Mouse (Mus musculus) embryonic facial prominence, embryonic 15.5 days (tissue): ENCODE results near the gene Efnb1. TPM values are rescaled to one million over a fixed set of nuclear protein-coding genes. Genes with fewer than 3 reads are reported as not detected.

ENCODE experiments used
- ATAC-seq: fragments of 200-750 bp; cut with Nextera tagmentation; 2 replicates; pipeline ENCODE4 v1.8.0; 2017; ENCODE audit warnings: low read depth, moderate TSS enrichment; ENCODE audit not compliant: insufficient number of reproducible peaks, low FRiP score, low TSS enrichment
- H3K27ac ChIP-seq: fragments of 300-500 bp; sonication (generic); replicated peaks from 2 replicates; pipeline ENCODE4 v1.5.1; 2015; ENCODE audit warnings: mild to moderate bottlenecking, inconsistent platforms
- H3K27me3 ChIP-seq: fragments of 300-500 bp; sonication (generic); 2 replicates; pipeline ENCODE4 v1.6.1; 2015; ENCODE audit warnings: inconsistent platforms
- H3K36me3 ChIP-seq: fragments of 300-500 bp; sonication (generic); 2 replicates; pipeline ENCODE4 v1.6.1; 2015; ENCODE audit warnings: mild to moderate bottlenecking, inconsistent platforms
- H3K4me1 ChIP-seq: fragments of 300-500 bp; sonication (generic); 2 replicates; pipeline ENCODE4 v1.6.1; 2015; ENCODE audit warnings: inconsistent platforms
- H3K4me2 ChIP-seq: fragments of 300-500 bp; sonication (generic); replicated peaks from 2 replicates; pipeline ENCODE4 v1.6.1; 2015; ENCODE audit warnings: mild to moderate bottlenecking, inconsistent platforms
- H3K4me3 ChIP-seq: fragments of 300-500 bp; sonication (generic); replicated peaks from 2 replicates; pipeline ENCODE4 v1.5.1; 2015; ENCODE audit warnings: mild to moderate bottlenecking, inconsistent platforms
- H3K9ac ChIP-seq: fragments of 300-500 bp; sonication (generic); 2 replicates; pipeline ENCODE4 v1.6.1; 2015; ENCODE audit warnings: inconsistent platforms
- H3K9me3 ChIP-seq: fragments of 300-500 bp; sonication (generic); replicated peaks from 2 replicates; pipeline ENCODE4 v1.6.1; 2016; ENCODE audit warnings: inconsistent platforms
- WGBS: fragments of 180-500 bp; shearing (Covaris S2); methylation state at CpG from one replicate; pipeline ENCODE4 v1.1.7; 2015; 5-methylcytosine and 5-hydroxymethylcytosine counted together
- polyA plus RNA-seq: library from polyadenylated mRNA; unstranded; fragments of >200 nt; fragmentation: Nextera tagmentation; extraction: Ambion mirVana; gene quantifications from 2 replicates; pipeline ENCODE4 v1.2.1, GENCODE M21; 2015

Efnb1 gene
- polyA plus RNA-seq, 1 experiment from 2014 or later: 52.8 TPM

- H3K27me3 ChIP-seq: peaks cover 10% of the 10 kb centered on the region
- no peak for ATAC-seq
- peaks cover 4% of the 10 kb centered on the region; the same call in 1 of the 2 replicates for H3K4me1 ChIP-seq
- no peaks in the 10 kb centered on the region for H3K9me3 ChIP-seq
- no peak overlapping the region for H3K27ac ChIP-seq
- WGBS: 86% methylated on average over 5 of the region's 5 CpGs
- H3K9ac ChIP-seq: no peak overlapping the region
- no peak overlapping the region for H3K4me3 ChIP-seq
- no peak overlapping the region for H3K4me2 ChIP-seq
- no peaks in the 10 kb centered on the region for H3K36me3 ChIP-seq
Measured at GRCm38 (mm10) chrX:99154358-99154757, 18.4 kb downstream of the Efnb1 start.

- H3K4me2 ChIP-seq: no peak overlapping the region
- no peaks in the 10 kb centered on the region for H3K9me3 ChIP-seq
- H3K4me3 ChIP-seq: no peak overlapping the region
- no peaks in the 10 kb centered on the region for H3K36me3 ChIP-seq
- WGBS: 76% methylated on average over 8 of the region's 8 CpGs
- H3K27me3 ChIP-seq: peaks cover 14% of the 10 kb centered on the region
- H3K27ac ChIP-seq: no peak overlapping the region
- no peak for ATAC-seq
- H3K9ac ChIP-seq: no peak overlapping the region
- H3K4me1 ChIP-seq: no peaks in the 10 kb centered on the region
Measured at GRCm38 (mm10) chrX:99159020-99159419, 23.1 kb downstream of the Efnb1 start.

GRCm38 (mm10) chrX:99164111-99164510, 28.2 kb downstream of the Efnb1 start:
- peaks cover 14% of the 10 kb centered on the region; the same call in 1 of the 2 replicates for H3K27me3 ChIP-seq
- no peak for ATAC-seq
- no peaks in the 10 kb centered on the region for H3K36me3 ChIP-seq
- H3K4me2 ChIP-seq: no peak overlapping the region
- no peaks in the 10 kb centered on the region for H3K4me1 ChIP-seq
- no peak overlapping the region for H3K9ac ChIP-seq
- H3K4me3 ChIP-seq: no peak overlapping the region
- WGBS: 73% methylated on average over 2 of the region's 2 CpGs
- H3K9me3 ChIP-seq: no peaks in the 10 kb centered on the region
- no peak overlapping the region for H3K27ac ChIP-seq

GRCm38 (mm10) chrX:99164855-99165368, 29.0 kb downstream of the Efnb1 start:
- no peak for ATAC-seq
- H3K27me3 ChIP-seq: peaks cover 17% of the 10 kb centered on the region; the same call in 1 of the 2 replicates

GRCm38 (mm10) chrX:99167014-99167413, 31.1 kb downstream of the Efnb1 start:
- WGBS: 56% methylated on average over 1 of the region's 1 CpGs
- no peak for ATAC-seq
- no peak overlapping the region for H3K27ac ChIP-seq

More at GRCm38 (mm10) chrX:99164855-99165368, 29.0 kb downstream of the Efnb1 start:
- no peak overlapping the region for H3K4me2 ChIP-seq
- H3K9me3 ChIP-seq: no peaks in the 10 kb centered on the region
- H3K4me3 ChIP-seq: no peak overlapping the region
- H3K36me3 ChIP-seq: no peaks in the 10 kb centered on the region
- H3K9ac ChIP-seq: no peak overlapping the region
- H3K4me1 ChIP-seq: no peaks in the 10 kb centered on the region
- 61% methylated on average over 4 of the region's 4 CpGs for WGBS
- no peak overlapping the region for H3K27ac ChIP-seq

GRCm38 (mm10) chrX:99167550-99167949, 31.6 kb downstream of the Efnb1 start:
- no peak for ATAC-seq
- Histone ChIP-seq H3K4me1 (no peaks in the 10 kb centered on the region), H3K9me3 (no peaks in the 10 kb centered on the region), H3K4me3 (no peak overlapping the region), H3K27ac (no peak overlapping the region), H3K4me2 (no peak overlapping the region), H3K9ac (no peak overlapping the region), H3K27me3 (peaks cover 20% of the 10 kb centered on the region), H3K36me3 (no peaks in the 10 kb centered on the region)
- 52% methylated on average over 7 of the region's 7 CpGs for WGBS

More at GRCm38 (mm10) chrX:99167014-99167413, 31.1 kb downstream of the Efnb1 start:
- Histone ChIP-seq H3K9me3 (no peaks in the 10 kb centered on the region), H3K4me3 (no peak overlapping the region), H3K36me3 (no peaks in the 10 kb centered on the region), H3K27me3 (peaks cover 20% of the 10 kb centered on the region), H3K9ac (no peak overlapping the region), H3K4me2 (no peak overlapping the region), H3K4me1 (no peaks in the 10 kb centered on the region)

GRCm38 (mm10) chrX:99172301-99172700, 36.4 kb downstream of the Efnb1 start:
- Histone ChIP-seq H3K9me3 (no peaks in the 10 kb centered on the region), H3K36me3 (no peaks in the 10 kb centered on the region), H3K27ac (no peak overlapping the region), H3K9ac (no peak overlapping the region), H3K27me3 (peaks cover 18% of the 10 kb centered on the region), H3K4me2 (no peak overlapping the region), H3K4me3 (no peak overlapping the region), H3K4me1 (no peaks in the 10 kb centered on the region)
- 42% methylated on average over 5 of the region's 5 CpGs for WGBS
- no peak for ATAC-seq

- Histone ChIP-seq H3K36me3 (no peaks in the 10 kb centered on the region), H3K9ac (no peak overlapping the region), H3K4me2 (no peak overlapping the region), H3K27ac (no peak overlapping the region), H3K4me1 (no peaks in the 10 kb centered on the region), H3K4me3 (no peak overlapping the region), H3K9me3 (no peaks in the 10 kb centered on the region), H3K27me3 (peaks cover 10% of the 10 kb centered on the region; the same call in 1 of the 2 replicates)
- ATAC-seq: peak; percentile 54; the same call in 1 of the 2 replicates
- WGBS: 59% methylated on average over 9 of the region's 9 CpGs
Measured at GRCm38 (mm10) chrX:99185081-99185596, 49.2 kb downstream of the Efnb1 start.

- Histone ChIP-seq H3K27me3 (peaks cover 12% of the 10 kb centered on the region; the same call in 1 of the 2 replicates), H3K4me2 (no peak overlapping the region), H3K9ac (no peak overlapping the region), H3K27ac (no peak overlapping the region), H3K4me1 (no peaks in the 10 kb centered on the region), H3K36me3 (no peaks in the 10 kb centered on the region), H3K4me3 (no peak overlapping the region), H3K9me3 (no peaks in the 10 kb centered on the region)
- 48% methylated on average over 10 of the region's 10 CpGs for WGBS
- ATAC-seq: no peak
Measured at GRCm38 (mm10) chrX:99186497-99187435, 50.8 kb downstream of the Efnb1 start.

- Histone ChIP-seq H3K9ac (no peak overlapping the region), H3K4me1 (no peaks in the 10 kb centered on the region), H3K27ac (no peak overlapping the region), H3K4me3 (no peak overlapping the region), H3K27me3 (peaks cover 29% of the 10 kb centered on the region), H3K9me3 (no peaks in the 10 kb centered on the region), H3K4me2 (no peak overlapping the region), H3K36me3 (no peaks in the 10 kb centered on the region)
- WGBS: 66% methylated on average over 10 of the region's 10 CpGs
- ATAC-seq: no peak
Measured at GRCm38 (mm10) chrX:99191441-99192087, 55.6 kb downstream of the Efnb1 start.

GRCm38 (mm10) chrX:99196910-99197309, 61.0 kb downstream of the Efnb1 start:
- 36% methylated on average over 9 of the region's 9 CpGs for WGBS
- no peak overlapping the region for H3K4me3 ChIP-seq
- H3K4me2 ChIP-seq: no peak overlapping the region
- no peaks in the 10 kb centered on the region for H3K36me3 ChIP-seq
- no peak overlapping the region for H3K27ac ChIP-seq
- H3K27me3 ChIP-seq: peaks cover 22% of the 10 kb centered on the region
- no peaks in the 10 kb centered on the region for H3K9me3 ChIP-seq
- H3K4me1 ChIP-seq: peaks cover 17% of the 10 kb centered on the region
- H3K9ac ChIP-seq: no peak overlapping the region
- ATAC-seq: 0 out of 2 replicates have a peak, but pooled peaks have one; percentile 16
